Mouse (Mus musculus): ENCODE measurements at regions not wholly inside any gene's neighbourhood (a gene's known extent, or its start where the extent isn't known, plus 50 kb on each side); places are given as distances from the start of the nearest gene placed in this dataset.

- DNase-seq (ENCODE audit: low spot score in 2 of 2): peak; percentile 27 to 39
Observed at GRCm38 (mm10) chr5:18916688-18917285, 310.0 kb upstream of the Magi2 start.

- DNase-seq (ENCODE audit: low spot score in 2 of 2): no peak
Observed at GRCm38 (mm10) chr5:18953875-18954474, 272.9 kb upstream of the Magi2 start.
